Mouse (Mus musculus) urinary bladder, postnatal 0 days (tissue): ENCODE data around the gene Tmem104. TPM values are rescaled to one million over a fixed set of nuclear protein-coding genes. Genes with fewer than 3 reads are reported as not detected.

Source experiments
- microRNA-seq: library from miRNA; unstranded; fragments of <30 nt; microRNA quantifications from one replicate; pipeline ENCODE4, GENCODE M21; 2016
- polyA plus RNA-seq: library from polyadenylated mRNA; unstranded; fragments of >200 nt; fragmentation: Nextera tagmentation; extraction: Ambion mirVana; gene quantifications from 2 replicates; pipeline ENCODE4 v1.2.1, GENCODE M21; 2015

The Tmem104 gene
- 9.5 and 12.8 TPM in 2 replicates for polyA plus RNA-seq

GRCm38 (mm10) chr11:115187224-115187639 is at the start of gene Tmem104:
TSS of gene Tmem104 (plus strand) at chr11:115187487.

GRCm38 (mm10) chr11:115162832-115163480 is 24.3 kb upstream of the Tmem104 start, which contains the start of gene Slc9a3r1:
TSS of gene Slc9a3r1 (plus strand) at chr11:115163341.

GRCm38 (mm10) chr11:115187693-115188092 is 406 bp downstream of the Tmem104 start, which contains the start of gene Nat9:
TSS of gene Nat9 (minus strand) at chr11:115187859.

GRCm38 (mm10) chr11:115267061-115267883 is 80.0 kb downstream of the Tmem104 start, which contains the start of gene Grin2c:
TSS of gene Grin2c (minus strand) at chr11:115267243.

GRCm38 (mm10) chr11:115276780-115277603 is 89.7 kb downstream of the Tmem104 start, which contains the start of gene Fdxr:
TSS of gene Fdxr (minus strand) at chr11:115277050.

Small RNA genes within 50 kb of the gene (microRNA-seq; reads per million reads assigned to microRNA genes)
- gene Gm25837: not detected

Other genes with a start within 250 kb of the Tmem104 start
- not detected in 2 replicates for gene Cd300c, start 218.3 kb upstream of the Tmem104 start, polyA plus RNA-seq
- 1.1 and 3.8 TPM in 2 replicates for gene Cd300ld, start 197.6 kb upstream of the Tmem104 start, polyA plus RNA-seq
- gene Cd300c2, start 185.6 kb upstream of the Tmem104 start, polyA plus RNA-seq: 2.9 and 8.2 TPM in 2 replicates
- not detected in 2 replicates for gene Cd300ld2, start 171.3 kb upstream of the Tmem104 start, polyA plus RNA-seq
- gene Cd300ld4, start 160.5 kb upstream of the Tmem104 start, polyA plus RNA-seq: 0.16 TPM in 1 of 2 replicates, not detected in the other
- 0.16 TPM in 1 of 2 replicates, not detected in the other for gene Cd300ld5, start 149.7 kb upstream of the Tmem104 start, polyA plus RNA-seq
- gene Cd300ld3, start 139.1 kb upstream of the Tmem104 start, polyA plus RNA-seq: not detected in 2 replicates
- not detected in 2 replicates for gene Cd300e, start 125.3 kb upstream of the Tmem104 start, polyA plus RNA-seq
- gene Rab37, start 96.1 kb upstream of the Tmem104 start, polyA plus RNA-seq: 0.52 and 0.54 TPM in 2 replicates
- 1.1 and 9.2 TPM in 2 replicates for gene Cd300lf, start 53.5 kb upstream of the Tmem104 start, polyA plus RNA-seq
- 87.0 and 97.9 TPM in 2 replicates for gene Slc9a3r1, start 24.1 kb upstream of the Tmem104 start, polyA plus RNA-seq
- 14.3 and 23.2 TPM in 2 replicates for gene Nat9, start 372 bp downstream of the Tmem104 start, polyA plus RNA-seq
- 0.16 and 0.17 TPM in 2 replicates for gene Grin2c, start 79.8 kb downstream of the Tmem104 start, polyA plus RNA-seq
- 5.7 and 6.2 TPM in 2 replicates for gene Fdxr, start 89.6 kb downstream of the Tmem104 start, polyA plus RNA-seq
- gene Fads6, start 110.2 kb downstream of the Tmem104 start, polyA plus RNA-seq: 0.26 and 0.30 TPM in 2 replicates
- not detected in 2 replicates for gene Otop2, start 119.7 kb downstream of the Tmem104 start, polyA plus RNA-seq
- gene Ush1g, start 134.6 kb downstream of the Tmem104 start, polyA plus RNA-seq: not detected in 2 replicates
- not detected in 2 replicates for gene Otop3, start 147.2 kb downstream of the Tmem104 start, polyA plus RNA-seq
- 11.1 and 12.8 TPM in 2 replicates for gene Hid1, start 180.3 kb downstream of the Tmem104 start, polyA plus RNA-seq
- gene Cdr2l, start 194.4 kb downstream of the Tmem104 start, polyA plus RNA-seq: 7.2 and 7.3 TPM in 2 replicates
- gene Mrpl58, start 216.3 kb downstream of the Tmem104 start, polyA plus RNA-seq: 131 and 132 TPM in 2 replicates
- gene Atp5h, start 232.5 kb downstream of the Tmem104 start, polyA plus RNA-seq: 784 and 794 TPM in 2 replicates
- gene Kctd2, start 232.6 kb downstream of the Tmem104 start, polyA plus RNA-seq: 11.1 and 11.3 TPM in 2 replicates